Mouse (Mus musculus) forebrain, embryonic 14.5 days (tissue): Measurements from ENCODE around the gene Trpm3. TPM values are rescaled to one million over a fixed set of nuclear protein-coding genes. Genes with fewer than 3 reads are reported as not detected.
A peak's percentile ranks its signal among the peaks of the same experiment; 100 is the strongest.

Source experiments
- ATAC-seq: fragments of 200-750 bp; cut with Nextera tagmentation; 2 replicates; pipeline ENCODE4 v1.8.0; 2017; ENCODE audit warnings: mild to moderate bottlenecking, moderate library complexity
- DNase-seq: peaks from one replicate; pipeline ENCODE4 v3.0.0-alpha.2; 2015; ENCODE audit warnings: low spot score
- H3K27ac ChIP-seq: fragments of 300-500 bp; sonication (generic); 2 replicates; pipeline ENCODE4 v1.5.1; 2014; ENCODE audit warnings: low read depth, mild to moderate bottlenecking, control low read depth, low read length, moderate library complexity
- H3K27me3 ChIP-seq: fragments of 300-500 bp; sonication (generic); replicated peaks from 2 replicates; pipeline ENCODE4 v1.6.1; 2014; ENCODE audit warnings: low read length, control low read depth, mixed read lengths; ENCODE audit not compliant: control insufficient read depth, insufficient read depth
- H3K36me3 ChIP-seq: fragments of 300-500 bp; sonication (generic); 2 replicates; pipeline ENCODE4 v1.6.1; 2014; ENCODE audit warnings: low read length, control low read depth; ENCODE audit not compliant: control insufficient read depth, insufficient read depth
- H3K4me1 ChIP-seq: fragments of 300-500 bp; sonication (generic); 2 replicates; pipeline ENCODE4 v1.6.1; 2014; ENCODE audit warnings: antibody characterized with exemption, low read length, control low read depth; ENCODE audit not compliant: control insufficient read depth, insufficient read depth
- H3K4me2 ChIP-seq: fragments of 300-500 bp; sonication (generic); 2 replicates; pipeline ENCODE4 v1.6.1; 2014; ENCODE audit warnings: mild to moderate bottlenecking, control low read depth, low read length
- H3K4me3 ChIP-seq: fragments of 300-500 bp; sonication (generic); 2 replicates; pipeline ENCODE4 v1.5.1; 2014; ENCODE audit warnings: low read depth, low read length, control low read depth
- H3K9ac ChIP-seq: fragments of 300-500 bp; sonication (generic); 2 replicates; pipeline ENCODE4 v1.6.1; 2014; ENCODE audit warnings: mild to moderate bottlenecking, low read length, control low read depth, moderate library complexity
- H3K9me3 ChIP-seq: fragments of 300-500 bp; sonication (generic); replicated peaks from 2 replicates; pipeline ENCODE4 v1.6.1; 2016; ENCODE audit warnings: low read length, control low read depth, mixed read lengths; ENCODE audit not compliant: control insufficient read depth
- WGBS: fragments of 180-500 bp; shearing (Covaris S2); extraction: QIAGEN DNeasy Blood & Tissue Kit; methylation state at CpG from one replicate; pipeline ENCODE4 v1.1.7; 2014; 5-methylcytosine and 5-hydroxymethylcytosine counted together
- polyA plus RNA-seq: library from polyadenylated mRNA; unstranded; fragments of >200 nt; fragmentation: Nextera tagmentation; extraction: Ambion mirVana; gene quantifications from 2 replicates; pipeline ENCODE4 v1.2.1, GENCODE M21; 2014

The Trpm3 gene
- polyA plus RNA-seq, 1 experiment from 2014 or later, result 10.7 TPM

GRCm38 (mm10) chr19:22698737-22699136 lies 559.9 kb downstream of the Trpm3 start:
- no peak overlapping the region for H3K4me3 ChIP-seq
- no peak for ATAC-seq
- 93% methylated on average over 4 of the region's 4 CpGs for WGBS
- no peak overlapping the region for H3K4me2 ChIP-seq
- H3K36me3 ChIP-seq, result no peaks in the 10 kb centered on the region
- H3K27ac ChIP-seq, result no peak overlapping the region
- DNase-seq, result no peak
- no peaks in the 10 kb centered on the region for H3K27me3 ChIP-seq
- H3K4me1 ChIP-seq, result peaks cover 10% of the 10 kb centered on the region; the same call in 1 of the 2 replicates
- no peaks in the 10 kb centered on the region for H3K9me3 ChIP-seq
- H3K9ac ChIP-seq, result no peak overlapping the region

- 7% methylated on average over 5 of the region's 5 CpGs for WGBS
- no peaks in the 10 kb centered on the region for H3K9me3 ChIP-seq
- H3K36me3 ChIP-seq, result no peaks in the 10 kb centered on the region
- H3K4me1 ChIP-seq, result peaks cover 10% of the 10 kb centered on the region; the same call in 1 of the 2 replicates
- ATAC-seq (peak; percentile 48; the same call in 1 of the 2 replicates), DNase-seq (peak; percentile 65)
- H3K4me2 ChIP-seq, result no peak overlapping the region
- no peak overlapping the region for H3K4me3 ChIP-seq
- no peak overlapping the region for H3K27ac ChIP-seq
- H3K9ac ChIP-seq, result no peak overlapping the region
- H3K27me3 ChIP-seq, result no peaks in the 10 kb centered on the region
These were observed 562.2 kb downstream of the Trpm3 start for GRCm38 (mm10) chr19:22700871-22701651.

GRCm38 (mm10) chr19:22703876-22704275 lies 565.0 kb downstream of the Trpm3 start:
- peak; percentile 61 for DNase-seq
- Histone ChIP-seq H3K4me2 (no peak overlapping the region), H3K27me3 (no peaks in the 10 kb centered on the region), H3K4me3 (no peak overlapping the region), H3K36me3 (no peaks in the 10 kb centered on the region), H3K27ac (no peak overlapping the region), H3K9ac (no peak overlapping the region), H3K4me1 (peaks cover 10% of the 10 kb centered on the region; the same call in 1 of the 2 replicates), H3K9me3 (no peaks in the 10 kb centered on the region)
- ATAC-seq, result peak; percentile 53; the same call in 1 of the 2 replicates
- 15% methylated on average over 6 of the region's 6 CpGs for WGBS

DNA sequence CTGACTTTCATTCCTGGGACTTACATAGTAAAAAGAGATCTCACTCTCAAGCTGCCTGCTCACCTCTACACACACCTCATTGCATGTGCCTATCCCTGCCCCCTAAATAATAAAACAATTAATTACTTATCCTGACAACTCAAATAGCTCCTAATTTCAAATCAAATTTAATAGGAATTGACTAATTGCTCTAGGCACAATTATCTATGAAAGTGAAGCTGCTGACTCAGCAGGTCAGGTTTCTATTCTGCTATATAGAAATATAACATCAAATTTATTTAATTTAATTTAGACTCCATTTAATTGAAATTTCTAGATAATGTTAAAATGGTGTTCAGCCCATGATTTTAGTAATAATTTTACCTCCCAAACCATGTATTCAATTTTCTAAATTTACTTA lies 566.6 kb downstream of the Trpm3 start:
- H3K9me3 ChIP-seq, result no peaks in the 10 kb centered on the region
- DNase-seq, result no peak
- H3K4me3 ChIP-seq, result no peak overlapping the region
- H3K36me3 ChIP-seq, result no peaks in the 10 kb centered on the region
- H3K27me3 ChIP-seq, result no peaks in the 10 kb centered on the region
- no peak overlapping the region for H3K9ac ChIP-seq
- H3K27ac ChIP-seq, result no peak overlapping the region
- H3K4me2 ChIP-seq, result no peak overlapping the region
- no peak for ATAC-seq
- H3K4me1 ChIP-seq, result peaks cover 10% of the 10 kb centered on the region; the same call in 1 of the 2 replicates

GRCm38 (mm10) chr19:22719027-22719426 lies 580.2 kb downstream of the Trpm3 start:
- Histone ChIP-seq H3K9ac (no peak overlapping the region), H3K27me3 (no peaks in the 10 kb centered on the region), H3K36me3 (no peaks in the 10 kb centered on the region), H3K9me3 (no peaks in the 10 kb centered on the region), H3K27ac (no peak overlapping the region), H3K4me3 (no peak overlapping the region), H3K4me2 (no peak overlapping the region), H3K4me1 (no peaks in the 10 kb centered on the region)
- ATAC-seq (no peak), DNase-seq (no peak)
- 82% methylated on average over 2 of the region's 2 CpGs for WGBS

DNA sequence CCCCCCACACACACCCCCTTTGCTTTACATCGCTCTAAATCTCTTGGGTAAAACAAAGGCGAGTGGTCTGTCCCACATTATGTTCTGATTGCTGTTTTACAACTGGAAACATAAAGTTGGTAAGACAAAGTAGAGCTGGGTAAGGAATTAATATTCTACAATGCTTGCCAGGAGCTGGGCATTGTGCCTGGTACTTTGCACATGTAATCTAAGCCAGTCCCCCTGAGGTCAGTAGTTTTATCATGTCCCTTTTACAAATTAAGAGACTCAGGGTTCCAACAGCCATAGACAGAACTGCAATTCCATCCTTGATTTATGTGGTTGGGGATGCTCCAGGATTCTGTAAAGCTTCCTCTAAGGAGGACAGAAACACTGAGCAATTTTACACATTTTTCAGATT lies 591.0 kb downstream of the Trpm3 start:
- DNase-seq (no peak), ATAC-seq (no peak)
- no peaks in the 10 kb centered on the region for H3K36me3 ChIP-seq
- WGBS, result 78% methylated on average over 2 of the region's 2 CpGs
- no peak overlapping the region for H3K27ac ChIP-seq
- H3K4me3 ChIP-seq, result no peak overlapping the region
- no peak overlapping the region for H3K4me2 ChIP-seq
- H3K9ac ChIP-seq, result no peak overlapping the region
- no peaks in the 10 kb centered on the region for H3K9me3 ChIP-seq
- H3K4me1 ChIP-seq, result no peaks in the 10 kb centered on the region
- H3K27me3 ChIP-seq, result no peaks in the 10 kb centered on the region

DNA sequence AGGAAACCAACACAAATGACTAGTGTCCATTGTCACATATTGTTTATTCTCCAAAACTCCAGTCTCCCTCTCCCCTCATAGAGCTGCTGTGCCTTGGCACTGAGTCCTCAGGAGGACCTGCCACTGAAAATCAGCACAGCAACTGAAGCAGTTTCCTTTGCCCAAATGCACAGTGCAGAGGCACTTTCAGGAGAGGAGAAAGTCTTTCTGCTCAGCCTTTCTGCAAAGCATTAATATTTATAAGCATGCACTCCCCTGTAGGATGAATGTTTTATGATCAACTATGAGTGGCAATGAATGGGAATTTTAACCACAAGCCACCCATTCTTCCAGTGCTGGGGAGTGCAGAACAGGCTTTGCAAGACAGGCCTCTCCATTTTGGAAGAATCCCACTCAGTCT lies 592.1 kb downstream of the Trpm3 start:
- Histone ChIP-seq H3K4me1 (no peaks in the 10 kb centered on the region), H3K27ac (no peak overlapping the region), H3K27me3 (no peaks in the 10 kb centered on the region), H3K9me3 (no peaks in the 10 kb centered on the region), H3K9ac (no peak overlapping the region), H3K36me3 (no peaks in the 10 kb centered on the region), H3K4me3 (no peak overlapping the region), H3K4me2 (no peak overlapping the region)
- DNase-seq, result no peak
- ATAC-seq, result no peak

GRCm38 (mm10) chr19:22736870-22737269 lies 598.0 kb downstream of the Trpm3 start:
- H3K36me3 ChIP-seq, result no peaks in the 10 kb centered on the region
- no peak overlapping the region for H3K4me3 ChIP-seq
- H3K9ac ChIP-seq, result no peak overlapping the region
- H3K27me3 ChIP-seq, result no peaks in the 10 kb centered on the region
- H3K27ac ChIP-seq, result no peak overlapping the region
- no peaks in the 10 kb centered on the region for H3K9me3 ChIP-seq
- no peak for DNase-seq
- H3K4me1 ChIP-seq, result no peaks in the 10 kb centered on the region
- 59% methylated on average over 2 of the region's 2 CpGs for WGBS
- no peak overlapping the region for H3K4me2 ChIP-seq
- ATAC-seq, result no peak

DNA sequence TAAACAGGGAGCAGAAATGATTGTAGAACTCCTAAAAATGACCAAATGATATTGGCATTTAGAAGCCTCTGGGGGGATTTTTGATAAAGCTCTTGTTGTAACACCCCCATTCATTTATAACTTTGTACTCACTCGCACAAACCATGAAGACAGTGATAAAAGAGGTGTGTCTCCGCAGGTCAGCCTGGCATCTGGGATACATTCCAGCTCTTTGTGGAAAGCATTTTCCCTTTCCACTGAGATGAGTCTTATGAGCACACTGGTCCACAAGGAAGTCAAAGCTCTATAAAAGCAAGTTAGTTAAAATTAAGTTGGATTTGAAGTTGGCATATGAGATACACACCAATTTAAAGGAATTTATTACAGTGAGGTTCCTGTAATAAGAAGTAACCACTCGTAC lies 600.4 kb downstream of the Trpm3 start:
- H3K4me3 ChIP-seq, result no peak overlapping the region
- no peak overlapping the region for H3K9ac ChIP-seq
- ATAC-seq, result no peak
- no peak overlapping the region for H3K4me2 ChIP-seq
- H3K27ac ChIP-seq, result no peak overlapping the region
- DNase-seq, result no peak
- no peaks in the 10 kb centered on the region for H3K27me3 ChIP-seq
- WGBS, result 88% methylated on average over 3 of the region's 3 CpGs
- H3K9me3 ChIP-seq, result no peaks in the 10 kb centered on the region
- H3K36me3 ChIP-seq, result no peaks in the 10 kb centered on the region
- H3K4me1 ChIP-seq, result no peaks in the 10 kb centered on the region
